Mouse (Mus musculus): ENCODE measurements around the gene Zfp784. TPM values are rescaled to one million over a fixed set of nuclear protein-coding genes. Genes with fewer than 3 reads are reported as not detected.

The Zfp784 gene
- polyA plus RNA-seq (2014; fragmentation: Nextera tagmentation; extraction: Ambion mirVana), result 6.2 and 6.3 TPM in 2 replicates

DNA sequence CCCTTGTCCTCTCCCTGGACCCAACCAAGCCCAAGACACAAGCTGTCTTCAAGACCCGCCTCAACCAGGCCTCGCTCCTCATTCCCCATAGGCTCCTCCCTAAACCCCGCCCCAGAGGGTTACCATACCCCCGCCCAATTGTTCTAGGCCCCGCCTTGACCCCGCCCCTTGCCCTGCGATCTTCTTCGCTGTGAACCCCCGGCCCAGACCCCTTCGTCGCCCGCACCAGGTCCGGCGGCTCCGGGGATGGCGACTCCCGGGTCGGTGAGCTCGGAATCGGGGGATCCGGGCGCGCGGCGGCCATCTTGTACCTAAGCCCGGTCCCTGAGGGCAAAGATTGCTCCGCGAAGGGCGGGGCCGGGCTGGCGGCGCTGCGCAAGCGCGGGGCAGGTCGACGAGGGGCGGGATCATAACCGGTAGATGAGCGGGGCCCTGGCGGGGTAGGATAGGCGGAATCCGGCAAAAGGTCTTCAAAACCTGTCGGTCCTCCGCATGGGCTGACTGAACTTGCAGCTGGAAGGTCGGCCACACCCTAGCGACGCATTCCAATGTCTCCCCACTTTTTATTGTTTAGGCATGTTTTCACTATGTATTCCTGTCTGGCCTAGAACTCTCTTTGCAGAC is at the start of gene Zfp784:
TSS of gene Zfp784 (minus strand) at position 338 of the 624 bp plus-strand sequence.
- H3K27ac ChIP-seq (ENCODE audit: low read depth, low read length), result peak within 1 kb of the TSS; percentile 94
- H3K9me3 ChIP-seq (replicated peaks; ENCODE audit: control insufficient read depth, low read length), result no peaks in the 10 kb centered on the region
- H3K36me3 ChIP-seq (ENCODE audit: control insufficient read depth, insufficient read depth, low read length), result peaks cover 20% of the 10 kb centered on the region
- H3K27me3 ChIP-seq (replicated peaks; ENCODE audit: control insufficient read depth, insufficient read depth, low read length), result no peaks in the 10 kb centered on the region
- H3K9ac ChIP-seq (ENCODE audit: low read length), result peak within 1 kb of the TSS; percentile 76
- WGBS, result under 1% methylated on average over 48 of the region's 48 CpGs
- H3K4me3 ChIP-seq (ENCODE audit: low read depth, low read length), result peak within 1 kb of the TSS; percentile 58
- peak; percentile 97 for ATAC-seq
- peak; percentile 92 for DNase-seq (ENCODE audit: low spot score)
- 0 out of 2 replicates have a peak, but pooled peaks cover 8% of the 10 kb centered on the region for H3K4me1 ChIP-seq (ENCODE audit: control insufficient read depth, insufficient read depth, low read length)
- peak within 1 kb of the TSS; percentile 61 for H3K4me2 ChIP-seq (ENCODE audit: low read length)

DNA sequence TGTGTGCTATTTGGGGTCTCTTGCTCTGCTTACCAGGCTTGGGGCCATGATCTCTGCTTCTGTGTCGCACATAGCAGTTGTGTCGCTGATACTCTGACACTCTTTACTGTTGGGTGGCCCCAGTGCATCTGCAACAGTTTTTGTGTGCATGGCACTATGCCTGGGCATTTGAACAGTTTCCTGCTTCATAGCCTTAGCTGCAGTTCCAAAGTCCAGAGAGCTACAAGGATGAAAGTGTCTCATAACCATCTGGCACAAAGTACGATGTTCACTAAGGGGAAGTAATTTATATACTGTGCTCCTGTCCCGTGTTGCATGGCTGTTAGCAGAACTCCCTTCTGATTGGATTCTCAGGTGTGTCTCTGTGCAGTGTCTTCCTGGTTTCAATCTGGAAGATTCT is 49.6 kb upstream of the Zfp784 start:
- Histone ChIP-seq H3K27me3 (replicated peaks; ENCODE audit: control insufficient read depth, insufficient read depth, low read length) (no peaks in the 10 kb centered on the region), H3K9me3 (replicated peaks; ENCODE audit: control insufficient read depth, low read length) (no peaks in the 10 kb centered on the region), H3K27ac (ENCODE audit: low read depth, low read length) (no peak overlapping the region), H3K9ac (ENCODE audit: low read length) (no peak overlapping the region), H3K36me3 (ENCODE audit: control insufficient read depth, insufficient read depth, low read length) (peaks cover 59% of the 10 kb centered on the region), H3K4me1 (ENCODE audit: control insufficient read depth, insufficient read depth, low read length) (no peaks in the 10 kb centered on the region), H3K4me2 (ENCODE audit: low read length) (no peak overlapping the region), H3K4me3 (ENCODE audit: low read depth, low read length) (no peak overlapping the region)
- no peak for ATAC-seq
- 85% methylated on average over 4 of the region's 4 CpGs for WGBS
- no peak for DNase-seq (ENCODE audit: low spot score)

DNA sequence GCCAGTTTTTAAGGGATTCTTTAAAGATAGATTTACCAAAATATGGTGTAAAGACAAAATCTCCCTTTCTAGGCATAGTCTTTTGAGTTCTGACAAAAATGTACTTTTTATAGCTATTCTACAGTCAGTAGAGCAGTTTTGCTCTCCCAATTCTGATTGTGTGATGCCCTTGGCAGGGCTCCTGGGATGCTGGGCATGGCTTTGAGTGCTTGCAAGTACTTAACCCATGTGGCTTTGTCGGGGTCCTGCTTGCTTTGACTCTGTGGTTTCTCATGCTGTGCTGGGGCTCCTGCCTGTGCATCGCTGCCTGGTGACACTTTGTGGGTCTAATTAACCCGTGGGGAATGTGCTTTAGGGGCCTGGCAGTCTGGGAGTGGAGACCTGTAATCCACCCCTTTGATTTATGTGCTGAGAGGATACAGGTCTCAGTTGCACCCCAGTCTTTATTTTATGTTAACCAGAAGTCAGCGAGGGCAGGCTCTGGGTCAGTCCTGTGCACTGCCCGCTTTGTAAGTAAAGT is 48.7 kb upstream of the Zfp784 start:
- 78% methylated on average over 5 of the region's 5 CpGs for WGBS
- peaks cover 54% of the 10 kb centered on the region for H3K36me3 ChIP-seq (ENCODE audit: control insufficient read depth, insufficient read depth, low read length)
- H3K27me3 ChIP-seq (replicated peaks; ENCODE audit: control insufficient read depth, insufficient read depth, low read length), result no peaks in the 10 kb centered on the region
- H3K27ac ChIP-seq (ENCODE audit: low read depth, low read length), result no peak overlapping the region
- no peaks in the 10 kb centered on the region for H3K9me3 ChIP-seq (replicated peaks; ENCODE audit: control insufficient read depth, low read length)
- H3K4me3 ChIP-seq (ENCODE audit: low read depth, low read length), result no peak overlapping the region
- H3K4me2 ChIP-seq (ENCODE audit: low read length), result no peak overlapping the region
- DNase-seq (ENCODE audit: low spot score) (no peak), ATAC-seq (no peak)
- H3K9ac ChIP-seq (ENCODE audit: low read length), result no peak overlapping the region
- H3K4me1 ChIP-seq (ENCODE audit: control insufficient read depth, insufficient read depth, low read length), result peaks cover 3% of the 10 kb centered on the region

DNA sequence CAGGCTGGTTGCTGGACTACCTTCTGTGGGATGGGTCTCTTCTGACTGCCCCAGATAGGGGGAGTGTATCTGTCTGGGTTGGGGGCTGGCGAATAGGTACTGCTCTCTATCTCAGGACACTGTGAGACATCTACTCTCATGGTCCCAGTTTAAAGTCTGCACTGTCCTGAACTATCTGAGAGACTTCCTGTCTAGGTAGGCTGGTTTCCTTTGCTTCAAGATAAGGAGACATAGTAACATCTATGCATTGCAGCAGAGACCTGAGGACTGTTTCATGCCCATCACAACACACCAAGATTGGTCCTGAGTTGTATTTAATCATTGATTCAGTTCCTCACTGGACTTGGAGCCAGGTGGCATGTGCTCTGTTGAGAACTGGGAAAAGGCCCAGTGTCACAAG is 47.3 kb upstream of the Zfp784 start:
- H3K4me3 ChIP-seq (ENCODE audit: low read depth, low read length), result no peak overlapping the region
- DNase-seq (ENCODE audit: low spot score), result no peak
- no peak overlapping the region for H3K9ac ChIP-seq (ENCODE audit: low read length)
- H3K4me2 ChIP-seq (ENCODE audit: low read length), result no peak overlapping the region
- 92% methylated on average over 1 of the region's 1 CpGs for WGBS
- no peaks in the 10 kb centered on the region for H3K9me3 ChIP-seq (replicated peaks; ENCODE audit: control insufficient read depth, low read length)
- no peaks in the 10 kb centered on the region for H3K27me3 ChIP-seq (replicated peaks; ENCODE audit: control insufficient read depth, insufficient read depth, low read length)
- no peak overlapping the region for H3K27ac ChIP-seq (ENCODE audit: low read depth, low read length)
- peaks cover 15% of the 10 kb centered on the region for H3K4me1 ChIP-seq (ENCODE audit: control insufficient read depth, insufficient read depth, low read length)
- peaks cover 42% of the 10 kb centered on the region for H3K36me3 ChIP-seq (ENCODE audit: control insufficient read depth, insufficient read depth, low read length)
- ATAC-seq, result no peak

DNA sequence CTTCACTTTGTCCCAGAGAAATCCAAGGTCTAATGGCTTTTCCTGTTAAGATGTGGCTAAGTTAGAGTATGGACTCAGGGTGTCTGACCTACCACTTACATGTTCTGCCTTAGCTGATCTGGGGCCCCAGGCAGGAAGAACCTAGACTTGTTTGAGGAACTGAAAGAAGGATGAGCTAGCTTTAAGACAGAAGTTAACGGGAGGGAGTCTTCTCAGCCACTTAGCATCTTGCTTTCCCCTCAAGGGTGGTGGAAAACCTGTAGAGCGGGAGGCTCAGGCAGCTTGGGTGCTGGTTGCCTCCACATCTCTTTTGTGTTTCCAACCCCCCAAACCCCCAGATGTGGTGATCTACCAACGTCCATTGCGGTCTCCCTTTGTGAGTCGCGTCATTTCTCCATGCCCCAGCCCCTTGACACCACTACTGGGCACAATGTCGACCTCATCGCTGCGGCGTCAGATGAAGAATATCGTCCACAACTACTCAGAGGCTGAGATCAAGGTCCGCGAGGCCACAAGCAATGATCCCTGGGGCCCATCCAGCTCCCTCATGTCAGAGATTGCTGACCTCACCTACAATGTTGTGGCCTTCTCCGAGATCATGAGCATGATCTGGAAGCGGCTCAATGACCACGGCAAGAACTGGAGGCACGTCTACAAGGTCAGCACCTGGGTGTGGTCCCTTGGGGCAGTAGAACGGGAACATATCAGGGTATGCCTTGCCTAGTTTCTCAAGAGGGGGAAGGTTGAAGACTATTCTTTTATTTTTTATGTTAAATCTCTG is 45.3 kb upstream of the Zfp784 start:
- no peak overlapping the region for H3K27ac ChIP-seq (ENCODE audit: low read depth, low read length)
- no peak overlapping the region for H3K9ac ChIP-seq (ENCODE audit: low read length)
- no peak overlapping the region for H3K4me2 ChIP-seq (ENCODE audit: low read length)
- H3K4me3 ChIP-seq (ENCODE audit: low read depth, low read length), result no peak overlapping the region
- H3K36me3 ChIP-seq (ENCODE audit: control insufficient read depth, insufficient read depth, low read length), result peaks cover 35% of the 10 kb centered on the region
- no peaks in the 10 kb centered on the region for H3K27me3 ChIP-seq (replicated peaks; ENCODE audit: control insufficient read depth, insufficient read depth, low read length)
- ATAC-seq (no peak), DNase-seq (ENCODE audit: low spot score) (no peak)
- 94% methylated on average over 18 of the region's 18 CpGs for WGBS
- peaks cover 15% of the 10 kb centered on the region for H3K4me1 ChIP-seq (ENCODE audit: control insufficient read depth, insufficient read depth, low read length)
- H3K9me3 ChIP-seq (replicated peaks; ENCODE audit: control insufficient read depth, low read length), result no peaks in the 10 kb centered on the region

DNA sequence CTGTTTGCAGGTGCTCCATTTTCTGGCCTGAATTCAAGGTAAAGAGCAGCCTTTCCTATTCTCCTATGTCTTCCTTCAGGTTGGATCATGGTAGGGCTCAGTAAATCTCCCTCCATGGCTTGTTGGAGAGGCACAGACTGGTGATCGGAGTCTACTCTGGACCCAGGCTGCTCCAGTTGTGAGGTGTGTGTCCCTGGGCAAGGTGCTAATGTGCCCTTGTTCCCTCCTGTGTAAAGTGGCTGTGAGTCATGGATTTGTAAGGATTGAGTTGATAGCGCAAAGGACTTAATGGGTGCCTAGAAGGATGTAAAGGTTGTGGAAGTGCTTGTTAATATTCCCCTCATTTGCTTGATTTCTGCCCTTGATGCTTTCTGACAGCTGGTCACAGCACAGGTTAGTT is 43.7 kb upstream of the Zfp784 start:
- H3K4me2 ChIP-seq (ENCODE audit: low read length), result peak overlapping the region; percentile 84; the same call in 1 of the 2 replicates
- H3K4me1 ChIP-seq (ENCODE audit: control insufficient read depth, insufficient read depth, low read length), result peaks cover 15% of the 10 kb centered on the region
- WGBS, result 96% methylated on average over 2 of the region's 2 CpGs
- H3K27ac ChIP-seq (ENCODE audit: low read depth, low read length), result no peak overlapping the region
- H3K9me3 ChIP-seq (replicated peaks; ENCODE audit: control insufficient read depth, low read length), result no peaks in the 10 kb centered on the region
- H3K27me3 ChIP-seq (replicated peaks; ENCODE audit: control insufficient read depth, insufficient read depth, low read length), result no peaks in the 10 kb centered on the region
- ATAC-seq, result no peak
- DNase-seq (ENCODE audit: low spot score), result no peak
- H3K9ac ChIP-seq (ENCODE audit: low read length), result no peak overlapping the region
- no peak overlapping the region for H3K4me3 ChIP-seq (ENCODE audit: low read depth, low read length)
- H3K36me3 ChIP-seq (ENCODE audit: control insufficient read depth, insufficient read depth, low read length), result peaks cover 50% of the 10 kb centered on the region

DNA sequence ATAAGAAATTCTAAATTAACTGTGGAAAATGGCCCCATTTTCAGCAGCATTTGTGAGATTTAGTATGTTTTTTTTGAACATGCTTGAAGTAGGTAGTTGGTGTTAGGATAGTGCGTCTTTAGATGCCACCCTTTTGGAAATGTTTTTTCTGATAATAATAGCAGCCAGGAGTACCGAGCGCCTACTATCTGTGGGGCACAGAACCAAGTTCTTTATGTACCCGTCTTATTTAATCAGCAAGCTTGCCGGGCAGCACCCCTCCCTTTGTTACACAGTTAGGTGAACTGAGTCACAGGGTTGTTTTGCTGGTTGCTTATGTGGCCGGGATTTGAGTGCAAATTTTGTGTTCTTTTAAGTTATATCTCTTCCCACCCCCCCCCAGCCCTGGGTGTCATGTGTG is 43.0 kb upstream of the Zfp784 start:
- H3K4me1 ChIP-seq (ENCODE audit: control insufficient read depth, insufficient read depth, low read length), result peaks cover 15% of the 10 kb centered on the region
- no peaks in the 10 kb centered on the region for H3K9me3 ChIP-seq (replicated peaks; ENCODE audit: control insufficient read depth, low read length)
- H3K4me2 ChIP-seq (ENCODE audit: low read length), result peak overlapping the region; percentile 84
- 75% methylated on average over 6 of the region's 6 CpGs for WGBS
- H3K27me3 ChIP-seq (replicated peaks; ENCODE audit: control insufficient read depth, insufficient read depth, low read length), result no peaks in the 10 kb centered on the region
- H3K9ac ChIP-seq (ENCODE audit: low read length), result peak overlapping the region; percentile 97
- H3K4me3 ChIP-seq (ENCODE audit: low read depth, low read length), result peak overlapping the region; percentile 99
- DNase-seq (ENCODE audit: low spot score) (no peak), ATAC-seq (no peak)
- no peak overlapping the region for H3K27ac ChIP-seq (ENCODE audit: low read depth, low read length)
- peaks cover 57% of the 10 kb centered on the region for H3K36me3 ChIP-seq (ENCODE audit: control insufficient read depth, insufficient read depth, low read length)

DNA sequence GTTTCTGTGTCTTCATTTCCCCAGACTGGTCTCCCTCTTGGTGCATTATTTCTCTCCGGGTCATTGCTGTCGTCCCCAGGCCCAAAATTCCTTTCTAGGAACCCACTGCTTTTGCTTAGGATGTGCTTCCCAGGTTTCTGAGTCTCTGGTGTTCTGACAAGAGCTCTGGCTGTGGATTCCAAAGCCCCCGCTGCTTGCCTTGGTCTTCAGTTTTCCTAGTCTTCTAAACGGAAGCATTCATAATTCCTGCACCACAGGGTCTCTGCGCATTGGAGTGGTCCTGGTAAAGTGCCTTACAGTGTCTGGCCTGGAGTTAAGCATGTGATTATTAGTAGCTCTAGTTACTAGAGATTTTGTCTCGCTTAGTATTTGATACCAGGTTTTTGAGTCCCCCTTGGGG is 42.6 kb upstream of the Zfp784 start:
- WGBS, result 22% methylated on average over 6 of the region's 6 CpGs
- H3K27ac ChIP-seq (ENCODE audit: low read depth, low read length), result peak overlapping the region; percentile 84
- peaks cover 15% of the 10 kb centered on the region for H3K4me1 ChIP-seq (ENCODE audit: control insufficient read depth, insufficient read depth, low read length)
- no peaks in the 10 kb centered on the region for H3K9me3 ChIP-seq (replicated peaks; ENCODE audit: control insufficient read depth, low read length)
- peaks cover 61% of the 10 kb centered on the region for H3K36me3 ChIP-seq (ENCODE audit: control insufficient read depth, insufficient read depth, low read length)
- H3K9ac ChIP-seq (ENCODE audit: low read length), result peak overlapping the region; percentile 97
- DNase-seq (ENCODE audit: low spot score) (no peak), ATAC-seq (no peak)
- H3K4me2 ChIP-seq (ENCODE audit: low read length), result peak overlapping the region; percentile 84
- peak overlapping the region; percentile 99 for H3K4me3 ChIP-seq (ENCODE audit: low read depth, low read length)
- no peaks in the 10 kb centered on the region for H3K27me3 ChIP-seq (replicated peaks; ENCODE audit: control insufficient read depth, insufficient read depth, low read length)
